Mouse (Mus musculus) thymus, postnatal 25 days (tissue): Measurements from ENCODE around the gene Ptprr.

Source experiments
- DNase-seq: peaks from one replicate; pipeline ENCODE4 v3.0.0; 2022

The Ptprr gene

GRCm38 (mm10) chr10:116121463-116121862 lies 103.5 kb downstream of the Ptprr start:
- no peak for DNase-seq

- DNase-seq = no peak
Observed at GRCm38 (mm10) chr10:116123808-116124207, 105.8 kb downstream of the Ptprr start.

GRCm38 (mm10) chr10:116125364-116125763 lies 107.4 kb downstream of the Ptprr start:
- no peak for DNase-seq

GRCm38 (mm10) chr10:116130401-116130800 lies 112.4 kb downstream of the Ptprr start:
- no peak for DNase-seq

DNA sequence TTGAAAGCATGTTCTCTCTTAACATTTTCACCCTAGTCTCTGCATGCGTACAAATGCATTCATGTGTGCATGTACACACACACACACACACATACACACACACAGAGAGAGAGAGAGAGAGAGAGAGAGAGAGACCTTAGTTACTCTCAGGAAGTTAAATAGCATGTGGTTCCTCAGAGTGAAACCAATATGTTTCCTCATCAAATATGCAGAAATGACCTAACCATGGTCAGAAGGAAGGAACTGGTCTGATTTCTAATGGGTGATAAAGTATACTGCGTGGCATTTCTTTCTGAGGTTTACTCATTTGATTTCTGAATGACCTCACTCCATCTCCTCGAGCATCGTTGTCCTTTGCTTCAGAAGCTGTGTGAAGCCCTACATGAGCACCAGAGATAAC lies 113.2 kb downstream of the Ptprr start:
- DNase-seq = no peak

- DNase-seq = no peak
Observed at GRCm38 (mm10) chr10:116132233-116132632, 114.2 kb downstream of the Ptprr start.

GRCm38 (mm10) chr10:116135187-116135586 lies 117.2 kb downstream of the Ptprr start:
- no peak for DNase-seq

DNA sequence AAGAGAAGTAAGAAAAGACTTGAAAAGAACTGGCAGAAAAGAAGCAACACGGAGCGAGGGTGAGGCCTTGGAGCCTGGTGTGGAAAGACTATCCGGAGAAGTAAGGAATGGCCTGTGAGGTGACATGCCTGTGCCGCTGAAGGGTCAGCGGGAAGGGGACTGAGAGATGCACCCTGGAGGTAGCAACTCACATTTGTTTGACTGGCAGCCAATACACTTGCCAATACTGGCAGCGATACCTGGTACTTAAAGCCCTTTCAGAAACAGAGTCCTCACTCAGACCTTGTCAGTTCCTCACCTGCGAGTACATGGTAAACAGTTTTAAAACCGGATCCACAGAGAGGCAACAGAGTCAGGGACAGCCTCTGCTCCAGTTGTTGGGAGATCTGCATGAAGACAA lies 122.2 kb downstream of the Ptprr start:
- DNase-seq = no peak

- DNase-seq = no peak
Observed at GRCm38 (mm10) chr10:116143684-116144083, 125.7 kb downstream of the Ptprr start.

DNA sequence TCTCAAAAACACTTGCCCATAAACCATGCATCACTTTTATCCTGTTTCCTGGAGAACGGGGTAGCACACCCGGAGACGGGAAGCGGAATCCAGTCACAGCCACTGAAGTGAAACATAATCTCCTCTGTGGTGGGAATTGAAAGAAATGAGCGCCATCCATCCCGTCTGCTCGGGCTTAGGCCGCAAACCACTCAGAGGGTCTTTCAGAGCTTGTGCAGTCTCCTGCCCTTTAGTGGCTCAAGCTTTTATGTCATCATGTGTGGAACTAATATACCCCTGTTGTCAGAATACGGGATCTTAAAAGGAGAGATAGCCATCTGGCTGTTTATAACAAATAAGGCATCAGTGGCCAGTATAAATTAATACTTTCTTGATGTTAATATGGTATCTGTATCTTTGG lies 128.1 kb downstream of the Ptprr start:
- DNase-seq = no peak

- DNase-seq = no peak
Observed at GRCm38 (mm10) chr10:116154707-116155106, 136.7 kb downstream of the Ptprr start.

DNA sequence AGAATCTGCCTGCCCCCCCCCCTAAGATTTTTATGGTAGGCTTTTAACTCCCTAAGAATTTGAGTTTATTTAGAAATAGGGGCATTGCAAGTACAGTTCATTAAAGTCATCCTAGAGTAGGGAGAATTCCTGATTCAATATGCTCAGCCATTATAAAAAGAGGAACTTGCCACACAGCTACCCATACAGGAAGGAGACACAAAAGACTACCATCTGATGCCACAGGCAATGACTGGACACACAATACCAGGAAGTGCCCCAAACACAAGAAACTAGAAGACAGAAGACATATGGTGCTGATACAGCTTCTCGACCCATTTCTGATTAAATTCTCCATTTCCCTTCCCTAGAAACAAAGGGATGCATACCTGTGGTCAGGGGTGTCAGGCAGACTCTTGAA lies 138.7 kb downstream of the Ptprr start:
- no peak for DNase-seq

DNA sequence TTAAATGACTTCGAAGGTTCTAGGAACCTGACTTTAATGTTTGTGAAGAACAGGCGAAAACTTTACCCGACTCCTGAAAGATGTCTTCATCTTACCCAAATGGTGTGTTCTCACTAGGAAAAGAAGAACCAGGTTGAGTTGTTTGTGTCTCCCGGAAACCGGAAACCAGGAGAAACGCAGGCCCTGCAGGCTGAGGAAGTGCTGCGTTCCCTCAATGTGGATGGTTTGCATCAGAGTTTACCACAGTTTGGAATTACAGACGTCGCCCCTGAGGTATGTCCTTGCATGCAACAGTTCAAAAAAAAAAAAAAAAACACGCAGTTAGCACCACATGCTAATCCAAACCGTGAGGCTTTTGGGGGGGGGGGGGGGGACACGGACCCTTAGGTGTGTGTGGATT lies 144.3 kb downstream of the Ptprr start:
- no peak for DNase-seq

DNA sequence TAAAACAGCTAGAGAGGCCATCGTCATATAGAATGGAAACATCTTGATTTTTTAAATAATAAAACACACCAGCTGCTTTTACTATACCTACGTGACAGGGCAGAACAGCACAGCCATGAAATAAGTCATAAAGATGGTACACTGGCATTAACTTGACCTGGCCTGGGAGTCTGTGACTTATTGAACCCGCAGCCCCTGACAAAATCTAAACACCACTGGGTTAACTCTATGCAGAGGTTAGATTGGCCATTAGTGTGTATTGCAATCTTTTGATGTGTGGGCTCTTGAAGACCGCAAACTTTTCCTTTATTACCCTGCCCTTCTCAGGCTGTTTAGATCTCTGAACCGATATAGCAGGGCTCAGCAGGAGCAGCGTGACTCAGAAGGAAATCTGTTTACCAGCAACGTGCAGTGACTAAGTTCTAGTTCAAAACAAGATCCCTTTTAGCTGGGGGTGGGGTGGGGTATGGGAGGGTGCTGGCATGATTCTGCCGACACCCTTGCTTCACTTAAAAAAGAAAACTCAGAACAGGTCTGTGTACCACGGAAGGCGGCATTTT lies 157.4 kb downstream of the Ptprr start:
- no peak for DNase-seq

GRCm38 (mm10) chr10:116177390-116178179 lies 159.6 kb downstream of the Ptprr start:
- no peak for DNase-seq

- DNase-seq = no peak
Observed at GRCm38 (mm10) chr10:116181235-116181634, 163.2 kb downstream of the Ptprr start.

- no peak for DNase-seq
Observed at GRCm38 (mm10) chr10:116182221-116182620, 164.2 kb downstream of the Ptprr start.

GRCm38 (mm10) chr10:116183258-116183657 lies 165.2 kb downstream of the Ptprr start:
- DNase-seq = no peak

DNA sequence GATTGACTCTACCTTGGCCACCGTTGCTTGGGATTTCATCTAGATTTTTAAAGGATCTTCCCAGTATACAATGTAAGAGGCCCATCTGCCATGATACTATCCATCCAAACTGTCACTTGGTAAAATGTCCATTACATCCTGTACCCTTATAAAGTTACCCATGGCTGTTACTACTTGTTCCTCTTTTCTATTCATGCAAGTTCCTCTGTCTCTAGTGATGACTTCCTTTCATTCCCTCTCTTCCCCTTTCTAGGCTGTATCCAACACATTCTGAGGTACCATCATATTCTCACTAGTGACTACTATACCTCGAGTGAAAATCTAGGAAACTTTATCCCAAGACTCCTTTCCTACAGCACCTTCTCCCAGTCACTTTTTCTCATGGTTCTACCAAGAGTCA lies 173.7 kb downstream of the Ptprr start:
- no peak for DNase-seq

GRCm38 (mm10) chr10:116192293-116192692 lies 174.3 kb downstream of the Ptprr start:
- DNase-seq = no peak

- DNase-seq = no peak
Observed at GRCm38 (mm10) chr10:116194409-116194808, 176.4 kb downstream of the Ptprr start.

DNA sequence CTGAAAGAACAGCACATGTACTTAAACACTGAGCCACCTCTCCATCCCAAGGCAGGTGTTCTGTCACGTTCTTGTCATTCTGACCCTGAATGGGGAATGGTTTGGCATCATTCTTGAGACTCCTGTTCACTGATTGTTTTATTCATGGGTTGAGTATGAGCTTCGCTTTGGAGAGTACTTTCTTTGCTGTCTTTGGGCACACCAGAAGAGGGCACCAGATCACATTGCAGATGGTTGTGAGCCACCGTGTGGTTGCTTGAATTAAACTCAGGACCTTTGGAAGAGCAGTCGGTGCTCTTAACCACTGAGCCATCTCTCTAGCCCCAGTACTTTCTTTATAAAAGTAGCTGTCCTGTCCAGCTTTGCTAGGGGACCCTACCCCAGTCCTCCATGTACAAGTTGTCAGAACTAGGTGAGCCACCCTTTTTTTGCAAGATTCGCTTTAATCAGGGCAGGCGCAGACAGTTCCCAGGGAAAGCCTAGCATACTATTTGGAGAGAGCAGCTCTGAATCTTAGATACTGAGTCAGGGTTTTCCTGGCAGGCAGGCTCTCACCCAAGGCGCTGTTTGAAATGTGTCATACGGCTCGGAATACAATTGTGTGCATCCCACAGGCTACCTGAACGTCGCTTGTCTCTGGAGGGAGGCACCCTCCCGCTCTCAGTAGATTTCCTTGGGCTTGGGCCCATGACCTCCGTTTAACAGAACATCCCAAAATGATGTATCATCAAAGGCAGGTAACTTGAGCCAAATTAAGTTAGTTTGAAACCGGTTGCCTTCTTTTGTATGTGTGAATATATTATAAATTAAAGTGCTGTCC lies 178.8 kb downstream of the Ptprr start:
- DNase-seq = no peak

GRCm38 (mm10) chr10:116197416-116197939 lies 179.5 kb downstream of the Ptprr start:
- no peak for DNase-seq

- DNase-seq = no peak
Observed at GRCm38 (mm10) chr10:116199035-116199434, 181.0 kb downstream of the Ptprr start.
